ENCODE assay signal across 9 mouse cellular contexts in the genomic region with DNA sequence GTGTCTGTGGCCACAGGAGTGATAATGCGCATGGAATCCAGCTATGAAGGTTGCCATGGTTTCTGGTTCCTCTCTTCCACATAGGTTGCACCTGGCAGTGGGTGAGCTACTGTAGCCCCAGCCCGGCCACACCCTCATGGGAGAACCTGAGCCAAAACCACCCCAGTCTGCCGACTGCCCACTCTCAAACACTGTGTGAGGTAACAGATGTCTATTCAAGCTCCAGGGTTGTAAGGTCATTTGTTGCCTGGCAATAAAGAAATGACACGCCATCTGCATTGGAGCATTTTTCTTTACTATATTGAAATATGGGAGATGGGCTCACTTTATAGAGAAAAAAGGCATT. TPM values are rescaled to one million over a fixed set of nuclear protein-coding genes. Genes with fewer than 3 reads are reported as not detected.
DNase-seq lines count a peak whose midpoint lies in the region; ATAC-seq and TF ChIP-seq lines count a peak whose summit lies in the region.
"Had no signal": no experiment of that assay in that cellular context is flagged by ENCODE, and none has a peak within 500 bp of the region (broad histone marks: within the 10 kb centered on the region; RNA-seq: fewer than 3 reads in every experiment).

No protein-coding gene starts in this region.

- TF ChIP-seq EP300 in CH12.LX (IDR thresholded peaks at IDR 0.05; ENCODE audit: low read length): no peak

- no peak for TF ChIP-seq POLR2A in CH12.LX (IDR thresholded peaks at IDR 0.05; ENCODE audit: low read depth, low read length)
- TF ChIP-seq POLR2A in cortical plate, adult 2 months (IDR thresholded peaks at IDR 0.05; ENCODE audit: extremely low read depth, insufficient read depth, low read length): no peak

- H3K36me3 ChIP-seq in heart, embryonic 12.5 days: no peaks in the 10 kb centered on the region
- H3K36me3 ChIP-seq in CH12.LX (replicated peaks in 1 of 2; ENCODE audit: control insufficient read depth in 1 of 2, insufficient read depth in 1 of 2, low read length in 1 of 2): no peaks in the 10 kb centered on the region
- H3K36me3 ChIP-seq in hindbrain, embryonic 11.5 days (ENCODE audit: control insufficient read depth, insufficient read depth, low read length): no peaks in the 10 kb centered on the region
- H3K36me3 ChIP-seq in liver, embryonic 16.5 days (ENCODE audit: control insufficient read depth, insufficient read depth): no peaks in the 10 kb centered on the region
- no peaks in the 10 kb centered on the region for H3K36me3 ChIP-seq in stomach, embryonic 16.5 days (ENCODE audit: control insufficient read depth, insufficient read depth, low read length)

- DNase-seq in heart, postnatal 36 days: no peak
- DNase-seq in CH12.LX (ENCODE audit: extremely low read depth): no peak
- peak; percentile 54 for DNase-seq in hindbrain, embryonic 11.5 days (ENCODE audit: low spot score)
- no peak for DNase-seq in adrenal gland, postnatal 4 days (ENCODE audit: low spot score in 2 of 2)

- H3K27ac ChIP-seq in heart, embryonic 12.5 days (ENCODE audit: poor library complexity, severe bottlenecking): peak overlapping the region; percentile 100
- no peak overlapping the region for H3K27ac ChIP-seq in CH12.LX (ENCODE audit: insufficient read depth, low read depth)
- peak overlapping the region; percentile 80; the same call in 1 of the 2 replicates for H3K27ac ChIP-seq in cortical plate, adult 2 months (ENCODE audit: insufficient read depth, low read length)
- H3K27ac ChIP-seq in hindbrain, embryonic 11.5 days (ENCODE audit: low read depth, low read length): peak overlapping the region; percentile 97
- peak overlapping the region; percentile 88 for H3K27ac ChIP-seq in liver, embryonic 16.5 days (ENCODE audit: low read length)
- peak overlapping the region; percentile 99 for H3K27ac ChIP-seq in stomach, embryonic 16.5 days (ENCODE audit: low read length)

- no peaks in the 10 kb centered on the region for H3K27me3 ChIP-seq in heart, embryonic 12.5 days (replicated peaks)
- peaks cover 77% of the 10 kb centered on the region for H3K27me3 ChIP-seq in CH12.LX (replicated peaks)
- H3K27me3 ChIP-seq in hindbrain, embryonic 11.5 days (ENCODE audit: control insufficient read depth, insufficient read depth, low read length): no peaks in the 10 kb centered on the region
- no peaks in the 10 kb centered on the region for H3K27me3 ChIP-seq in liver, embryonic 16.5 days (ENCODE audit: control insufficient read depth, insufficient read depth, low read depth, low read length)
- H3K27me3 ChIP-seq in stomach, embryonic 16.5 days (ENCODE audit: control insufficient read depth, insufficient read depth, low read length): no peaks in the 10 kb centered on the region

- WGBS in heart, embryonic 12.5 days: 46% methylated on average over 4 of the region's 4 CpGs
- WGBS in hindbrain, embryonic 11.5 days: 26% methylated on average over 4 of the region's 4 CpGs
- WGBS in liver, embryonic 16.5 days (ENCODE audit: insufficient replicate concordance): 31% methylated on average over 4 of the region's 4 CpGs
- 18% methylated on average over 4 of the region's 4 CpGs for WGBS in stomach, embryonic 16.5 days

- no peak for TF ChIP-seq CTCF in CH12.LX (conservative IDR thresholded peaks at IDR 0.05 in 1 of 2, IDR thresholded peaks at IDR 0.05 in 1 of 2; ENCODE audit: low read depth in 2 of 2, low read length in 2 of 2)
- no peak for TF ChIP-seq CTCF in cortical plate, adult 2 months (IDR thresholded peaks at IDR 0.05; ENCODE audit: extremely low read depth, insufficient read depth, low read length)

- H3K4me3 ChIP-seq in heart, embryonic 12.5 days: peak overlapping the region; percentile 52
- peak overlapping the region in 1 of 3 experiments; percentile 1 for H3K4me3 ChIP-seq in CH12.LX (replicated peaks in 1 of 3; ENCODE audit: low read depth in 2 of 3, low read length in 2 of 3, poor library complexity in 1 of 3)
- H3K4me3 ChIP-seq in cortical plate, adult 2 months (ENCODE audit: insufficient read depth, low read length): peak overlapping the region; percentile 1; the same call in 1 of the 2 replicates
- peak overlapping the region; percentile 49 for H3K4me3 ChIP-seq in hindbrain, embryonic 11.5 days (ENCODE audit: low read depth, low read length)
- H3K4me3 ChIP-seq in liver, embryonic 16.5 days (ENCODE audit: low read depth, low read length): peak overlapping the region; percentile 63
- peak overlapping the region; percentile 58 for H3K4me3 ChIP-seq in stomach, embryonic 16.5 days (replicated peaks; ENCODE audit: low read length)

- peak overlapping the region; percentile 82 for H3K9ac ChIP-seq in heart, embryonic 12.5 days
- H3K9ac ChIP-seq in CH12.LX (ENCODE audit: insufficient read depth, low read depth): peak overlapping the region; percentile 7; the same call in 1 of the 2 replicates
- H3K9ac ChIP-seq in hindbrain, embryonic 11.5 days (ENCODE audit: low read depth, low read length): peak overlapping the region; percentile 91
- peak overlapping the region; percentile 66 for H3K9ac ChIP-seq in liver, embryonic 16.5 days (ENCODE audit: low read depth, low read length)
- peak overlapping the region; percentile 63 for H3K9ac ChIP-seq in stomach, embryonic 16.5 days (ENCODE audit: low read length)

- no peaks in the 10 kb centered on the region for H3K79me2 ChIP-seq in CH12.LX (replicated peaks; ENCODE audit: control insufficient read depth, extremely low read depth, insufficient read depth, poor library complexity, severe bottlenecking)

- peak overlapping the region; percentile 97 for H3K4me2 ChIP-seq in heart, embryonic 12.5 days
- H3K4me2 ChIP-seq in CH12.LX (ENCODE audit: insufficient read depth, low read depth, poor library complexity, severe bottlenecking): peak overlapping the region; percentile 96
- peak overlapping the region; percentile 98 for H3K4me2 ChIP-seq in hindbrain, embryonic 11.5 days (replicated peaks; ENCODE audit: low read depth, low read length)
- peak overlapping the region; percentile 86 for H3K4me2 ChIP-seq in liver, embryonic 16.5 days (ENCODE audit: low read depth, low read length)
- peak overlapping the region; percentile 93 for H3K4me2 ChIP-seq in stomach, embryonic 16.5 days (ENCODE audit: low read depth, low read length)

- no peak for ATAC-seq in heart, embryonic 12.5 days (ENCODE audit: insufficient number of reproducible peaks, low FRiP score)
- ATAC-seq in hindbrain, embryonic 11.5 days (ENCODE audit: low FRiP score): no peak
- no peak for ATAC-seq in liver, embryonic 16.5 days (ENCODE audit: low read depth)
- ATAC-seq in stomach, embryonic 16.5 days (ENCODE audit: insufficient read depth, low FRiP score): no peak

- no peaks in the 10 kb centered on the region for H3K9me3 ChIP-seq in heart, embryonic 12.5 days (replicated peaks)
- peaks cover 10% of the 10 kb centered on the region for H3K9me3 ChIP-seq in CH12.LX (replicated peaks; ENCODE audit: low read length)
- H3K9me3 ChIP-seq in hindbrain, embryonic 11.5 days (ENCODE audit: control insufficient read depth, low read length): no peaks in the 10 kb centered on the region
- no peaks in the 10 kb centered on the region for H3K9me3 ChIP-seq in liver, embryonic 16.5 days (replicated peaks; ENCODE audit: control insufficient read depth, low read length)
- no peaks in the 10 kb centered on the region for H3K9me3 ChIP-seq in stomach, embryonic 16.5 days (replicated peaks; ENCODE audit: control insufficient read depth, low read length)

- peaks cover 41% of the 10 kb centered on the region for H3K4me1 ChIP-seq in heart, embryonic 12.5 days (replicated peaks)
- H3K4me1 ChIP-seq in CH12.LX (ENCODE audit: control insufficient read depth in 1 of 2, insufficient read depth in 2 of 2): peaks cover 9 to 24% of the 10 kb centered on the region in 2 experiments
- peaks cover 3% of the 10 kb centered on the region; the same call in 1 of the 2 replicates for H3K4me1 ChIP-seq in cortical plate, adult 2 months (ENCODE audit: control insufficient read depth, insufficient read depth, low read length)
- H3K4me1 ChIP-seq in hindbrain, embryonic 11.5 days (replicated peaks; ENCODE audit: control insufficient read depth, insufficient read depth, low read length): peaks cover 18% of the 10 kb centered on the region
- H3K4me1 ChIP-seq in liver, embryonic 16.5 days (ENCODE audit: control insufficient read depth, low read depth, low read length): peaks cover 32% of the 10 kb centered on the region
- peaks cover 27% of the 10 kb centered on the region for H3K4me1 ChIP-seq in stomach, embryonic 16.5 days (ENCODE audit: control insufficient read depth, insufficient read depth, low read length)

- intact Hi-C loops in heart, postnatal 36 days (cut with DNase I): no loop called here

- dilution Hi-C loops in CH12.LX (cut with MboI; ENCODE audit: extremely low pct_ligation_motif_present, extremely low pct_unique_long_range_greater_than_20kb, low sequenced_read_pairs): no loop called here

- TF ChIP-seq RAD21 in CH12.LX (IDR thresholded peaks at IDR 0.05; ENCODE audit: low read depth, low read length): no peak

- in situ Hi-C loops in CH12.LX (cut with MboI; ENCODE audit: low pct_ligation_motif_present, low pct_unique_long_range_greater_than_20kb, low sequenced_read_pairs): no loop called here

TF ChIP-seq in CH12.LX, 34 proteins besides CTCF, POLR2A, EP300 and RAD21 (continues in another document):
- no peak for TF ChIP-seq MEF2A (IDR thresholded peaks at IDR 0.05; ENCODE audit: borderline replicate concordance, low read depth, low read length)
- no peak for TF ChIP-seq JUN (IDR thresholded peaks at IDR 0.05; ENCODE audit: insufficient read depth, low read depth, low read length)

RNA-seq across cellular contexts. Expression of gene Actg1, which starts 33.0 kb away (rescaled TPM):
- polyA plus RNA-seq in heart, embryonic 12.5 days (2016; fragmentation: Nextera tagmentation; extraction: Ambion mirVana): 1,404 and 1,426 TPM in 2 replicates
- total RNA-seq in heart, postnatal 36 days (2021): 100 to 1,000 TPM; 218 to 338 TPM
- 1,832 and 2,176 TPM in 2 replicates for total RNA-seq in CH12.LX (2012; rRNA removed)
- 2,424 and 2,484 TPM in 2 replicates for total RNA-seq in CH12.LX (2014; rRNA removed)
- 3,554 and 4,362 TPM in 2 replicates for polyA plus RNA-seq in CH12.LX (2012; ENCODE audit: insufficient read length, low read depth)
- 1,064 and 1,106 TPM in 2 replicates for polyA plus RNA-seq in cortical plate, adult 2 months (2012; rRNA removed)
- polyA plus RNA-seq in hindbrain, embryonic 11.5 days (2014; fragmentation: Nextera tagmentation; extraction: Ambion mirVana): 3,592 and 3,665 TPM in 2 replicates
- 531 and 545 TPM in 2 replicates for polyA plus RNA-seq in liver, embryonic 16.5 days (2015; fragmentation: Nextera tagmentation; extraction: Ambion mirVana)
- 2,700 and 3,060 TPM in 2 replicates for polyA plus RNA-seq in stomach, embryonic 16.5 days (2015; fragmentation: Nextera tagmentation; extraction: Ambion mirVana)
- total RNA-seq in adrenal gland, postnatal 4 days (2021): 1,000 to 10,000 TPM in 1 of 2 experiments, 100 to 1,000 TPM in 1; 949 to 1,134 TPM

RNA-seq across cellular contexts. Expression of gene Fscn2, which starts 45.9 kb away (rescaled TPM):
- 0.17 and 0.63 TPM in 2 replicates for polyA plus RNA-seq in heart, embryonic 12.5 days (2016; fragmentation: Nextera tagmentation; extraction: Ambion mirVana)
- total RNA-seq in heart, postnatal 36 days (2021): not detected
- total RNA-seq in CH12.LX (2012; rRNA removed): 0.25 TPM in 1 of 2 replicates, not detected in the other
- not detected in 2 replicates for total RNA-seq in CH12.LX (2014; rRNA removed)
- polyA plus RNA-seq in CH12.LX (2012; ENCODE audit: insufficient read length, low read depth): not detected in 2 replicates
- polyA plus RNA-seq in cortical plate, adult 2 months (2012; rRNA removed): 0.28 and 0.67 TPM in 2 replicates
- 1.1 and 1.5 TPM in 2 replicates for polyA plus RNA-seq in hindbrain, embryonic 11.5 days (2014; fragmentation: Nextera tagmentation; extraction: Ambion mirVana)
- not detected in 2 replicates for polyA plus RNA-seq in liver, embryonic 16.5 days (2015; fragmentation: Nextera tagmentation; extraction: Ambion mirVana)
- 0.44 and 0.80 TPM in 2 replicates for polyA plus RNA-seq in stomach, embryonic 16.5 days (2015; fragmentation: Nextera tagmentation; extraction: Ambion mirVana)
- under 1 TPM; 0.39 to 0.51 TPM for total RNA-seq in adrenal gland, postnatal 4 days (2021)
- polyA plus RNA-seq: spleen, adult 2 months had no signal

Comparison
In these comparisons a context has a peak if more than half of its experiments do, and no peak if none do; other contexts are left out.
1. H3K9ac ChIP-seq: peak in every context shown above with its lines; median percentile 91 in hindbrain, embryonic 11.5 days; 82 in heart, embryonic 12.5 days; 66 in liver, embryonic 16.5 days; 63 in stomach, embryonic 16.5 days; 7 in CH12.LX.